Mouse (Mus musculus) stomach, postnatal 0 days (tissue): ENCODE measurements around the gene Prkag2.

ENCODE experiments used
- CTCF ChIP-seq: IDR thresholded peaks from 2 replicates; pipeline ENCODE4 v1.5.1; 2016; ENCODE audit warnings: antibody characterized with exemption, low read depth, mild to moderate bottlenecking, moderate library complexity
- EP300 ChIP-seq: optimal IDR thresholded peaks from 2 replicates; pipeline ENCODE3; 2016; ENCODE audit warnings: antibody characterized with exemption

- TF ChIP-seq CTCF (no peak), EP300 (no peak)
Observed at GRCm38 (mm10) chr5:24995576-24996100, 104.8 kb downstream of the Prkag2 start.
